Mouse (Mus musculus): ENCODE results near the gene Golga5.

DNA sequence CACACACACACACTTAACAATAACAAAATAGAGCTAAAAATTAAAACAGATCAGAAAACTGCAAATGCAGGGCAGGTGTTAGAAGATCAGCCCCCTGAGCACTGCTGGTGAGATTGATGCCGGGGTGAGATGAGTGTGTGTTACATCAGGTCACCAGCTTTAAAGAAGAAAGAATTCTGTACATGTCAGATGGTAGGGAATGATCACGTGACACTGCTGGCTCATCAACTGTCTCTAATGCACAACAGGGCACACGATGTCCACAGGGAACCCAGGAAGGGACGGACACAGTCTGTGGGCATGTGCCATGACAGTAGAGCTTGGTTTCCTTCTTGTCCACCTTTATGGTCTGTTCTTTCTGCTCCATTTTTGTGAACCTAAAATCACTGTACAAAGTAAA, 47.2 kb downstream of the Golga5 start:
- TF ChIP-seq CTCF (conservative IDR thresholded peaks at IDR 0.05 in 1 of 2, IDR thresholded peaks at IDR 0.05 in 1 of 2; ENCODE audit: low read depth in 2 of 2, low read length in 2 of 2), result no peak
- TF ChIP-seq JUN (IDR thresholded peaks at IDR 0.05; ENCODE audit: insufficient read depth, low read depth, low read length), result no peak
- TF ChIP-seq GABPA (IDR thresholded peaks at IDR 0.05; ENCODE audit: insufficient replicate concordance, low read depth, low read length), result no peak
- TF ChIP-seq IRF4 (IDR thresholded peaks at IDR 0.05; ENCODE audit: low read depth, low read length), result no peak
- TF ChIP-seq JUND (conservative IDR thresholded peaks at IDR 0.05; ENCODE audit: low read depth, low read length), result no peak
- no peak for TF ChIP-seq POLR2A (IDR thresholded peaks at IDR 0.05; ENCODE audit: low read depth, low read length)
- no peak for TF ChIP-seq ZNF384 (IDR thresholded peaks at IDR 0.05; ENCODE audit: low read depth, low read length)
- no peak for TF ChIP-seq EP300 (IDR thresholded peaks at IDR 0.05; ENCODE audit: low read length)
- TF ChIP-seq UBTF (IDR thresholded peaks at IDR 0.05; ENCODE audit: low read depth, low read length), result no peak
